Mouse (Mus musculus) lung, postnatal 0 days (tissue): Measurements from ENCODE around the gene Bcar3.
"Not testable (repeated sequence)": the region's sequence is repeated elsewhere in the genome, so short reads cannot be mapped to it uniquely, and the experiment has no call there.

Experiments
- CTCF ChIP-seq: IDR thresholded peaks from 2 replicates; pipeline ENCODE4 v1.5.1; 2016; ENCODE audit warnings: antibody characterized with exemption, mild to moderate bottlenecking
- EP300 ChIP-seq: IDR thresholded peaks from 2 replicates; pipeline ENCODE4 v1.6.1; 2016; ENCODE audit warnings: antibody characterized with exemption, mild to moderate bottlenecking, control low read depth

DNA sequence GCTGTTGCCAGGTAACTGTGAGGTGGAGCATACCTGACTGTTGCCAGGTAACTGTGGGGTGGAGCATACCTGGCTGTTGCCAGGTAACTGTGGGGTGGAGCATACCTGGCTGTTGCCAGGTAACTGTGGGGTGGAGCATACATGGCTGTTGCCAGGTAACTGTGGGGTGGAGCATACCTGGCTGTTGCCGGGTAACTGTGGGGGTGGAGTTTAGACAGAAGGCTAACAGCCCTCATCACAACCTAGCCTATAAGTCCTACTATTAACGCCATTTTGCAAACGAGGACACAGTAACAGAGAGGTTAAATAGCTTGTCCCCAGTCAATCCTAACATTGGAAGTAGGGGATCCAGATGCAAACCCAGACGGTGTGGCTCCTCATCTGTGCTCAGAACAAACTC is 99.5 kb downstream of the Bcar3 start:
- not testable (repeated sequence) for TF ChIP-seq CTCF, EP300
